Mouse (Mus musculus) midbrain, embryonic 11.5 days (tissue): Measurements from ENCODE around the gene Kras. TPM values are rescaled to one million over a fixed set of nuclear protein-coding genes. Genes with fewer than 3 reads are reported as not detected.
A peak's percentile ranks its signal among the peaks of the same experiment; 100 is the strongest.

ENCODE experiments used
- ATAC-seq: fragments of 200-750 bp; cut with Nextera tagmentation; 2 replicates; pipeline ENCODE4 v1.8.0; 2017; ENCODE audit warnings: moderate TSS enrichment, moderate library complexity; ENCODE audit not compliant: low FRiP score
- DNase-seq: peaks from one replicate; pipeline ENCODE4 v3.0.0; 2015; ENCODE audit warnings: low spot score; ENCODE audit errors: missing footprints
- H3K27ac ChIP-seq: fragments of 300-500 bp; sonication (generic); 2 replicates; pipeline ENCODE4 v1.5.1; 2014; ENCODE audit warnings: low read depth, low read length
- H3K27me3 ChIP-seq: fragments of 300-500 bp; sonication (generic); 2 replicates; pipeline ENCODE4 v1.6.1; 2014; ENCODE audit warnings: mild to moderate bottlenecking, low read length, moderate library complexity, mixed read lengths; ENCODE audit not compliant: control insufficient read depth, insufficient read depth
- H3K36me3 ChIP-seq: fragments of 300-500 bp; sonication (generic); 2 replicates; pipeline ENCODE4 v1.6.1; 2014; ENCODE audit warnings: mild to moderate bottlenecking, low read length, moderate library complexity, mixed read lengths; ENCODE audit not compliant: control insufficient read depth, insufficient read depth
- H3K4me1 ChIP-seq: fragments of 300-500 bp; sonication (generic); 2 replicates; pipeline ENCODE4 v1.6.1; 2014; ENCODE audit warnings: low read length; ENCODE audit not compliant: control insufficient read depth, insufficient read depth
- H3K4me2 ChIP-seq: fragments of 300-500 bp; sonication (generic); 2 replicates; pipeline ENCODE4 v1.6.1; 2014; ENCODE audit warnings: mild to moderate bottlenecking, moderate library complexity
- H3K4me3 ChIP-seq: fragments of 300-500 bp; sonication (generic); 2 replicates; pipeline ENCODE4 v1.5.1; 2014; ENCODE audit warnings: low read depth, low read length
- H3K9ac ChIP-seq: fragments of 300-500 bp; sonication (generic); 2 replicates; pipeline ENCODE4 v1.6.1; 2014; ENCODE audit warnings: low read length
- H3K9me3 ChIP-seq: fragments of 300-500 bp; sonication (generic); 2 replicates; pipeline ENCODE4 v1.6.1; 2016; ENCODE audit warnings: low read length; ENCODE audit not compliant: control insufficient read depth
- WGBS: fragments of 180-500 bp; shearing (Covaris S2); extraction: QIAGEN DNeasy Blood & Tissue Kit; methylation state at CpG from one replicate; pipeline ENCODE4 v1.1.7; 2014; 5-methylcytosine and 5-hydroxymethylcytosine counted together
- polyA plus RNA-seq: library from polyadenylated mRNA; unstranded; fragments of >200 nt; fragmentation: Nextera tagmentation; extraction: Ambion mirVana; gene quantifications from 2 replicates; pipeline ENCODE4 v1.2.1, GENCODE M21; 2014

Kras gene
- polyA plus RNA-seq, 1 experiment from 2014 or later: 129 TPM

DNA sequence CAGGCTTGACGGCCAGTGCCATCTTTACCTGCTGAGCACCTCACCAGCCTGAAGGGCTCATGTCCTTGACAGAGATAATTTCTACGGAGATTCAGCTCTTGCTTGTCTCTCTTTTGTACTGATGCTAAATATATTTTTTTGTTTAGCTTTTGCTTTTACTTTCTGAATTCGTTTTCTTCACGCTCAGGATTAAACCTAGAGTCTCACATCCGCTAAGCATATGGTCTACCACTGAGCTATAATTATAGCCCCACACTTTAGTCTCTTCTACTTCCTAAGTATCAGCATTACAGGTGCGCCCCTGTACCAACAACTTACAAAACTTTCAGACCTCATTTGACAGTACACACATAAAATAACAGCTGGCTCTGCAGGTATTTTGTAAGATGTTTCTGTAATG, 14.7 kb downstream of the Kras start:
- 93% methylated on average over 6 of the region's 6 CpGs for WGBS
- Histone ChIP-seq H3K9ac (no peak overlapping the region), H3K4me2 (no peak overlapping the region), H3K9me3 (no peaks in the 10 kb centered on the region), H3K36me3 (peaks cover 4% of the 10 kb centered on the region; the same call in 1 of the 2 replicates), H3K27ac (no peak overlapping the region), H3K4me3 (no peak overlapping the region), H3K4me1 (no peaks in the 10 kb centered on the region), H3K27me3 (no peaks in the 10 kb centered on the region)
- no peak for DNase-seq
- no peak for ATAC-seq

DNA sequence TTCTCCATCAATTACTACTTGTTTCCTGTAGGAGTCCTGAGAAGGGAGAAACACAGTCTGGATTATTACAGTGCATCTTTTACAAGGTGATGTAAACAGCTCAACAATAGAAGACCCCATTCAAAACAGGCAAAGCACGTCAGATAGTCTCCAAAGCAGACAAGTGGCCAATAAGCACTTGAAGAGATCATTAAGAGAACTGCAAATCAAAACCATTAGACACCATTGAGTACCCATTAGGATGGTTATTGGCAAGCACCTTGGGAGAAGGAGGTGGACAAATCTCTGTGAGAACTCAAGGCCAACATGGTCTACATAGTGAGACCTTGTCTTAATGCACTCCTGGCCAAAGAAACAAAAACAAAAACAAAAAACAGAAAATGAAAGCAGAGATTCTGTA, 15.6 kb downstream of the Kras start:
- Histone ChIP-seq H3K4me3 (no peak overlapping the region), H3K9ac (no peak overlapping the region), H3K36me3 (peaks cover 4% of the 10 kb centered on the region; the same call in 1 of the 2 replicates), H3K9me3 (no peaks in the 10 kb centered on the region), H3K4me2 (no peak overlapping the region), H3K4me1 (no peaks in the 10 kb centered on the region), H3K27me3 (no peaks in the 10 kb centered on the region), H3K27ac (no peak overlapping the region)
- WGBS: 85% methylated on average over 1 of the region's 1 CpGs
- DNase-seq (no peak), ATAC-seq (no peak)

DNA sequence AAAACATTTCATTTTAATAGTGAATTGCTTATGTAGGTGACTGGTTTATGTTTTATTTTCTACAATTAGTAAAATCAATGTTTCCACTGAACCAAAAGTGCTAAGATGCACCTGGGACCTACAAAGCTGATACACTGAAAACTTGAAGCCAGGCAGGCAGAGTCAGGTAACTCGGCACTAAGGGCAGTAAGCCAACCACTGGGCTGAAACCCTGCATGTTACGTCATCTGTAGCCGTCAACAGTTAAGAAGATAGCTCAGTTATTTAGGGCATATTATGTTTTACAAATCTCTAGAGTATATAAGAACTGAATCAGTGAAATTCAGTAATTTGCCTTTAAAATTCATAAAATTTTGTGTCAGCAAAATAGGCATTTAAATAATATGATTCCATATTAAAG, 23.7 kb downstream of the Kras start:
- H3K36me3 ChIP-seq: peaks cover 4% of the 10 kb centered on the region; the same call in 1 of the 2 replicates
- H3K27me3 ChIP-seq: no peaks in the 10 kb centered on the region
- no peaks in the 10 kb centered on the region for H3K9me3 ChIP-seq
- no peak overlapping the region for H3K9ac ChIP-seq
- no peak overlapping the region for H3K4me2 ChIP-seq
- H3K4me3 ChIP-seq: no peak overlapping the region
- WGBS: 94% methylated on average over 3 of the region's 3 CpGs
- peak; percentile 45 for DNase-seq
- no peaks in the 10 kb centered on the region for H3K4me1 ChIP-seq
- no peak overlapping the region for H3K27ac ChIP-seq
- ATAC-seq: no peak

DNA sequence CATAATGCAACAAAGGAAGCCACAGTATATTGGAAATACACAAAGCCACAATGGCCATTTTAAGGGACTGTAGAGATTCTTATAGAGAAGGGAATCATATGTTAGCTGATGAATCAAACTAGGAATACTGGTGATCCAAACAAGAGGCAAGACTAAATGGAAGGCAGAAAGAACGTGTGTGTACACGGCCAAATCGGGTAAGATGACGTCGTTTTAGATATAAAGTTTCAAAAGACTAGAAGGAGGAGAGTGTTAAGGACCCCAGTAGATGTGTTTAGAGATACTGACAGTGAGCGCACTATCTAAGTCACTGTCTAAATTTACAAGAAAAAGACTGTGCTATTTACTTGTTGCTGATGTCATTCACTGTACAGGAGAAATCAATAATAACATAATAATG, 25.8 kb downstream of the Kras start:
- no peaks in the 10 kb centered on the region for H3K27me3 ChIP-seq
- no peaks in the 10 kb centered on the region for H3K36me3 ChIP-seq
- H3K4me3 ChIP-seq: no peak overlapping the region
- no peaks in the 10 kb centered on the region for H3K4me1 ChIP-seq
- ATAC-seq: no peak
- no peak overlapping the region for H3K27ac ChIP-seq
- no peak overlapping the region for H3K4me2 ChIP-seq
- 96% methylated on average over 6 of the region's 6 CpGs for WGBS
- no peaks in the 10 kb centered on the region for H3K9me3 ChIP-seq
- H3K9ac ChIP-seq: no peak overlapping the region
- peak; percentile 59 for DNase-seq

DNA sequence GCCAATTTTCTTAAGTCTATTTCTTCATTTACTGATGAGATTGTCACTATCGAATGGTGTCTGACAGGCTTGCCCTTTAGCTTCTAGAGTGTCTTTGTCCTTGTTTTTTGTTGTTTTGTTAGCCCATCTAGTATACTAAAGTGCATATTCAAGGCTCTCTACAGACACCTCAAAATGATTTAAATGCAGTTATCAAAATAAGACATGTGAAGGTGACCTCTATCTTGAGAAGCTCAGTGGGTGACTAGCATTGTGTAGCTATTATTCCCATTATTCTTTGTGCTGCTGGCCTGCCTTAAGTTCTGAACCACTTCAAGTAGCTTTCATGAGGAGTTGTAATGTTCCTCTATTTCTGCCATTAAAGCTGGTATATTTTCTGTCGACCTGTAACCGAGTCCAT, 34.2 kb downstream of the Kras start:
- Histone ChIP-seq H3K4me2 (no peak overlapping the region), H3K9me3 (no peaks in the 10 kb centered on the region), H3K27me3 (no peaks in the 10 kb centered on the region), H3K9ac (no peak overlapping the region), H3K4me3 (no peak overlapping the region), H3K36me3 (no peaks in the 10 kb centered on the region; the same call in 1 of the 2 replicates), H3K27ac (no peak overlapping the region), H3K4me1 (peaks cover 7% of the 10 kb centered on the region)
- ATAC-seq: no peak
- WGBS: 90% methylated on average over 3 of the region's 3 CpGs
- peak; percentile 74 for DNase-seq

DNA sequence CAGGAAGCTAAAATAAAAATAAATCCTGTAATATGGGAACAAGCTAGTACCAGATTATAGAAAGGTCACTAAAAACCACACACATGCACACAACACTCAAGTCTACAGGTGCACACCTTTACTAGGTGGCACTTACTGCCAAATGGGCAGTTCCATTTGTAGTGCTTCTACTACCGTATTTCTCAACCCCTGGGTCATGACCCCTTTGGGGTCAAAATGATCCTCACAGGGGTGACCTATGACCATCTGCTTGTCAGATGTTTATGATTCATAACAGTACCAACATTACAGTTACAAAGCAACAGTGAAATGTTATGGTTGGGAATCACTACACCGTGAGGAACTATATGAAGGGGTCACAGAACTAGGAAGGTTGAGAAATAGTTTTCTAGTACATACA, 36.1 kb downstream of the Kras start:
- H3K9ac ChIP-seq: no peak overlapping the region
- no peak overlapping the region for H3K27ac ChIP-seq
- H3K36me3 ChIP-seq: no peaks in the 10 kb centered on the region; the same call in 1 of the 2 replicates
- 88% methylated on average over 2 of the region's 2 CpGs for WGBS
- H3K9me3 ChIP-seq: no peaks in the 10 kb centered on the region
- ATAC-seq (no peak), DNase-seq (peak; percentile 78)
- H3K4me1 ChIP-seq: peaks cover 11% of the 10 kb centered on the region
- no peak overlapping the region for H3K4me3 ChIP-seq
- no peaks in the 10 kb centered on the region for H3K27me3 ChIP-seq
- H3K4me2 ChIP-seq: no peak overlapping the region

DNA sequence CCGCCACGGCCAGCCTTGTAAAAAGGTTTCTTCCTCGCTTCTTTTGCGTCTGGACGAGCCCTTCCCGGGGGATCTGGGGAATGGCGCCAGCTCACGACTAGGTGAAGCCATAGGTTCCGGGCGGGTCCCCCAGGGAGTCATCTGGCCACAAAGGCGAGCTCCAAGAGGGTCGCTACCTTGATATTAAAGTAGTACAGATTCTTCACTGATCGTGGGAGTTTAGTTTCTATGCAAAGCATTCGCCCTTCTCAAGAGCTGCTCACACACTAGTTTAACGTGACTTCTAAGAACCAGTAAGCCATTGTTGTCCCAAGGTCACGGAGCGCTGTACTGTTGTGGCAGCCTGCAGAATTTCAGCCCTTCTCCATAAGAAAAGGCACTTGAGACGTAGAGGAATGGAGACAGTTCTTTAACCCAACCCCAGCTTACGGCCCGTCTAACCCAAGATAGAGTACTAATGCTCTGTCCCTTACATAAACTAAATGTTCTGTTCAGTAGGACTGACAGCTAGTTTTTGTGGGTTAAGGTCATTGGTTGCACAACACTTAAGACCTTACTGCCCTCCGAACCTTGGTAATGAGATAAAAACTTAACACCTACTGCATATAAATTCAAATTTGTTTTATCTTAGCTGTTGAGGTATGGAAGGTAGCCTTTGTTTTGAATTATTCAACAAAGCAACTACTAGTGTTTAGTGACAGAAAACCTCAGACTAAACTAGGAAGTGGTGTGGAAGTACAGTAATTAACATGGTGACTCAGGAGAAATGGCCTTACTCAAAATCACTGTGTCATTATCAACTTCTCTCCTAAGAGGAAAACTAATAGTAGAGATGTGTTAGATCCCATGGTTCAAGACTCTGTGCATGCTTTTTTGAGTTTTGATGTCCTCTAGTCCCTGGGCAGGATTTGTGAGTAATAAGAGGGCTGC, 38.4 kb downstream of the Kras start:
- WGBS: 4% methylated on average over 21 of the region's 21 CpGs
- Histone ChIP-seq H3K4me3 (peak overlapping the region; percentile 78), H3K27me3 (no peaks in the 10 kb centered on the region), H3K4me2 (peak overlapping the region; percentile 70), H3K9me3 (no peaks in the 10 kb centered on the region), H3K4me1 (peaks cover 11% of the 10 kb centered on the region), H3K36me3 (no peaks in the 10 kb centered on the region; the same call in 1 of the 2 replicates), H3K27ac (peak overlapping the region; percentile 95), H3K9ac (peak overlapping the region; percentile 90)
- ATAC-seq (peak; percentile 65), DNase-seq (peak; percentile 98)

DNA sequence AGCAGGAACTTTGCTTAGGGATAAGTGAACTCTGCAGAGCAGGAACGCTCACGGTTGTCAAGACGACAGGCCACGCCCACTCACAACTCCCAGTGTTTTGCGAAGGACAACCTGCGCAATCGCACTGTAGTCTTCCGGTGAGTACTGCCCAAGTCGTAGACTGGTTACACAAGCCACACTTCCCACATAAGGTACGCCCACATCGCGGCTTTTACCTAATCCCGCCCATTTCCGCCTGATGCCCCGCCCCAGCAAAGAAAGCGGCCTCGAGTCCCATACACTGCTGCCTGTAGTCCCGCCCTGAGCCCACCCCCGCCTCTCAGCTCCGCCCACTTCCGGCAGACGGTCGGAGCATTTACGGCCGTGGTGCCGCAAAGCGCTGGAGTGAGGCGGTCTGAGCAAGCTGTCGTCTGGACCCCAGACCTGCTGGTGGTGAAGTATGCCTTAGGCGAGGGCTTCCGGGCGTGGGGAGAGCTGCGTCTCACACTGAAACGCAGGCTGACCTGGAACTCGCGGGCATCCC, 39.2 kb downstream of the Kras start, which contains the start of the genes Casc1 and Etfrf1:
Gene Casc1, minus strand, starts transcription at position 190 of the 523 bp plus-strand sequence.
Gene Etfrf1, plus strand, starts transcription at position 319 of the 523 bp plus-strand sequence.
- Histone ChIP-seq H3K4me2 (peak within 1 kb of the TSS; percentile 70), H3K4me3 (peak within 1 kb of the TSS; percentile 78), H3K27me3 (no peaks in the 10 kb centered on the region), H3K36me3 (no peaks in the 10 kb centered on the region; the same call in 1 of the 2 replicates), H3K4me1 (peaks cover 11% of the 10 kb centered on the region), H3K27ac (peak within 1 kb of the TSS; percentile 95), H3K9me3 (no peaks in the 10 kb centered on the region), H3K9ac (peak within 1 kb of the TSS; percentile 90)
- ATAC-seq: peak; percentile 100
- 0% methylated on average over 36 of the region's 36 CpGs for WGBS
- DNase-seq: peak; percentile 100
